Mouse (Mus musculus) kidney, postnatal 25 days (tissue): ENCODE measurements around the gene Olfml2a.
"Not testable (repeated sequence)": the region's sequence is repeated elsewhere in the genome, so short reads cannot be mapped to it uniquely, and the experiment has no call there.

Experiments
- DNase-seq, 2 experiments: peaks; one replicate each; pipeline ENCODE4 v3.0.0; 2021; ENCODE audit warnings: mixed read lengths in 2 of 2

The Olfml2a gene

DNA sequence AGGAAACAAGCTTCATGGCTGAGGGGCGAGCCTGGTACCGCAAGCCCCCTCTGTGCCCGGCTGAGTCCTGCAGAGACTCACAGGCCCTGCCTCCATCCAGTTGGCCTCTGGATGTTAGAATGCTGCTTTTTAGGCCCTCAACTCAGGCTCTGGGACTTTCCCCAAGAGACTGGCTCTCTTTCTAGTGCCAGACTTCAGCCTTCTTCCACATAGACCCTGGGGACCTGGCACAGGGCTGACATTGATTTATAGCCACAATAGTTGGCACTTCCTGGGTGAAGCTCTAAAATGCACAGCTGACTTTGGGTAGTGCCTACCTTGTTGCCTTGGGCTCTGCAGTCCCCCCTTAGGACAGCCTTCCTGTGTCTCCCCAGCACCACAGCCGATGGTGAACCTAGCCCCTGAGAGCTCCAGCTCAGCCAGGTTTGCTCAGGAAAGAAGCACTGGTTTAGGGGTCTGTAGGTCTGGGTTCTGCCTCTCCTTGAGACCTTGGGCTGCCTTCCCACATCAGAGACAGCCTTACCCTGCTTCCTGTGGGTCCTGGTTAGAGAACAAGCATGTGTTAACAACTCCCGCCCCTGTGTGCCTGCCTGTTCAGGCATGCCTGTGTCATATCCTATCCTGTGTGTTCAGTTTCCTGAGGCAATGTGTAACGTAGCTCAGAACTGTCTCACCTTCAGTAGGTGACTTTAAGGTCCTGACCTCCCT lies 56.2 kb downstream of the Olfml2a start:
- no peak for DNase-seq

DNA sequence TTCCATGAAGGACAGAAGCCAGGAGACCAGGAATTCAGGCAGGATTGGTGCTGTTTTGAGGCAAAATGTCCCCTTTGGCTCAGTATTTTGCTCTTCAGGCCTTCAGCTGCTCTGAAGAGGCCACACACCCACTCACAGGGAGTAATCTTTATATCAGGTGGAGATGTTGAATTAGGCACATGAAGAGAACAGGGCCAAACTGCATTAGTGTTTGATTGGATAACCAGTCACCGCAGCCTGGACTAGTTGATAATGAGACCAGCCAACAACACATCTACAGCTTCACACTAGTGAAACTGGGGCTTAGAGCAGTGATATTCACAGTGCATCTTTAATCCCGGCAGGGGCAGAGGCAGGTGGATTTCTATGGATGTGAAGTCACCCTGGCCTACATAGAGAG lies 57.2 kb downstream of the Olfml2a start:
- DNase-seq, result no peak

DNA sequence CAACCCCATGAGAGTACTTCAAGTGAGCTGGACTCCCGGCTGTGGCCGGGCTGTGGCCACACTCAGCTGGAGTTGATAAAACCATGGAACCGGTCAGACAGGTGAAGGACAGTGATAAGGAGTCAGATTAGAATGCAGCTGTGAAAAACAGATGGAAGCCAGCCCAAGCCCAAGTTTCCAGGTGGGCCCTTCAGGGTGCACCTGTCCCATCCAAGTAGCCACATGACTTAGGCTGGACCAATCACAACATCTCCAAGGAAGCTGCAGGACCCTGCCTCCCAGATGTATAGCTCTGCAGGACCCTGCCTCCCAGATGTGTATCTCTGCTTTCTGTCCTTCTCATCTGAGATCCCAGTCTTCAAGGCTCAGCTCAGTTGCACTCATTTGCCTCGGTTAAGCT lies 60.2 kb downstream of the Olfml2a start:
- no peak for DNase-seq

DNA sequence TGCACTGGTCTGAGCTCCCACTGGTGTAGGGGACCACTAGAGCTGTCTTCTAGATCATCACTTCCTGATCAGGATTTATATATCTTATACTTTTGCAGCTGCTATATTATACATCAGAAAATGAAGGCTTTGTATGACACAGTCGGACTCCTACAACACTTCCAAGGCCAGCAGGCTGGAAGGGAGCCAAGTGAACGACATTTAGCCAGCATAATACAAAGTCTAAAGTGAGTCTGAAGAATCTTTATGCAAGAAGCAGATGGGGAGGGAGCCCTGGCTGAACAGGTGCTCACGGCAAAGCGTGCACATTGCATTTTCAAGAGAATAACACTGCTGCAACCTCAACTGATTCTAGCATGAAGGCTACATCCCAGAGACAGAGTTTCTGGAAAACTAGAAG lies 60.7 kb downstream of the Olfml2a start:
- DNase-seq, result peak; percentile 64 to 71

DNA sequence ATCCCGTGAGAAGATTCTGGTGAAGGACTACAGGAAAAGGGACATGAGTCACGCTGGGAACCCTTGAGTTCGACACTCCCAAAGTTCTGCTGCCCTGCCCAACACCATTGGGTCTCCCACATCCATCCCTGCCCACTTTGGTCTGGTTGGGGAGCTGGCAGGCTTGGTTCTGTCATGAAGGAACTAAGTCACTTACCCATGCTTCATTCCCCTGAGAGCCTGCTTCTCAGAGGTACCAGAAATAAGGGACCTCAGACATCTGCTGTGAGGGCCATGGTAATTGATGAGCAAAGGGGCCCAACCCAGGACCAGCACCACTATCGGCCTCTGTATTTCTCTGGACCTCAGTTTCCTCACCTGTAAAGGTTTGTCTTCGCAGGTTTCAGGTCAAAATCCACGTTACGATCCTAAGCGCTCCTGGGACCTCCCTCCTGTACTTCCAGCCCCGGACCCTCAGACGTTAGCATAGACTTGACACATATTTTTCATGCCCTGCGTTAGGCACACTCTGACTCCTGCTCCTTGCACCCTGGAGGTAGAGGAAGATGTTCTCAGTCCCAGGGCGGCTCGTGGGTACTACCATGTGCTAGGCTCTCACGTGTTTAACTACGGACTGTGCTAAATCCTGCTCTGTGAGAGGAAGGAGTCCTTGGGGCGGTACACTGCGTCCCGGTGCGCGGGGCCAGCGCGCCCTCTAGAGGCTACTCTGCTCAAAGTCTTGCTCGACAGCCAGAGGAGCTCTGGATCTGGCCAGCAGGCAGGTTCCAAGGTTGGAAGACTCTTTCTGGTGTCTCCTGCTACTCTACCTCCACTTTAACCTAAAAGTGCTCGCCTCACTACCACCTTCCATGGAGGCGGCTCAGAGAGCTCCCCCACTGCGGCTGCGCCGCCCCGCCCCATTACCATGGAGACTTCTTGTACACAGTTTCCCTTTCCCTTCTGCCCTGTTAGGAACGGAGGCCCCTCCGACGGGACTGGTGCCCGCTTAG lies 65.9 kb downstream of the Olfml2a start, which contains the start of gene Wdr38:
Wdr38 (plus strand) TSS at position 91 of the 989 bp plus-strand sequence.
- peak; percentile 88 to 92 for DNase-seq

DNA sequence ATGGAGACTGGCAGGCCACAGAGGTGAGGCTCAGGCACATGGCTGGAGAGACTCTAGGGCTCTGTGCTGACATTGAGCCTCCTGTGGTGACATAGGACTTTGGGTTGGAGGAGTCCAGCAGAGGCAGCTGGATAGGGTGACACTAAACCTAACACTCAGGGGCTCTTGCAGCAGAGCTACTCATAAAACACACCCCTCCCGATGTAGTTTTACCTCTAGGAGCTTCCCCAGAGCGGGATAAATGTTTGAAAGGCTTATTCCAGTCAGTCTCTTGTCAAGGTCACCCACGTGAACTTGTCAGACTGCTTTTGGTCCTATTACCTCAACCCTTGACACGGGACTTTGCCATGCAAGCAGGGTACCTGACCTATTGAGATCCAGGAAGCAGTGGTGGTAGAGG lies 67.6 kb downstream of the Olfml2a start:
- no peak for DNase-seq

DNA sequence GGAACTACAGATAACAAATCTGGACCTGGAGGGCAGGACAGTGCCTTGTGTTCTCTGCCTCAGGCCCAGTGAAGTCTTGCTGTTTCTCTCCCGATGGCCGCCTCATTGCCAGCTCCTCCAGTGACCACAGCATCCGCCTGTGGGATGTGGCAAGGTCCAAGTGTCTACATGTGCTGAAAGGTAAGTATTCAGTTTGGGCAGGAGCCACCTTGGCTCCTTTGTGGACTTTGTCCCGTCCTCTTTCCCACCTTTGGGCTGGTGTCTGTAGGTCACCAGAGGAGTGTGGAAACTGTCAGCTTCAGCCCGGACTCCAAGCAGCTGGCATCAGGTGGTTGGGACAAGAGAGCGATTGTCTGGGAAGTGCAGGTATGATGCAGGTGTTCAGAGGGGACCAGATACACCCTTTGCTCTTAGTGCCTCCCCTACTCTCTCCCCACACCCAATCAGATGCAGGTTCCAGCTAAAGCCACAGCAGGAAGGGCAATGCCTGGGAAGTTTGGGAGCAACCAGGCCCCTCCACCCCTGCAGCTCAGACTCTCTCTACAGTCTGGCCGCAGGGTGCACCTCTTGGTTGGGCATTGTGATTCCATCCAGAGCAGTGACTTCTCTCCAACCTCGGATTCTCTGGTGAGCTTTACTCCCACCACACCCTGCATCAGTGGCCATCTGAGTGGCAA lies 68.3 kb downstream of the Olfml2a start:
- peak; percentile 23 to 69 for DNase-seq

DNA sequence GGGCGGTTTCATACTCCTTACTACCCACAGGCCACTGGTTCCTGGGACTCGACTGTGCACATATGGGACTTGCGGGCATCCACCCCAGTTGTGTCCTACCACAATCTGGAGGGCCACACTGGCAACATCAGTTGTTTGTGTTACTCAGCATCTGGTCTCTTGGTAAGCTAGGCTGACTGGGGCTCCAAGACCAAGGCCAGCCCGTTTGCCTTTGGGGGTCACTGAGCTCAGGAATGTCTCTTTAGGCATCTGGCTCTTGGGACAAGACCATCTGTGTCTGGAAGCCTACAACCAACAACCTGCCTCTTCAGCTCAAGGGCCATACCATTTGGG lies 68.8 kb downstream of the Olfml2a start:
- DNase-seq, result no peak

DNA sequence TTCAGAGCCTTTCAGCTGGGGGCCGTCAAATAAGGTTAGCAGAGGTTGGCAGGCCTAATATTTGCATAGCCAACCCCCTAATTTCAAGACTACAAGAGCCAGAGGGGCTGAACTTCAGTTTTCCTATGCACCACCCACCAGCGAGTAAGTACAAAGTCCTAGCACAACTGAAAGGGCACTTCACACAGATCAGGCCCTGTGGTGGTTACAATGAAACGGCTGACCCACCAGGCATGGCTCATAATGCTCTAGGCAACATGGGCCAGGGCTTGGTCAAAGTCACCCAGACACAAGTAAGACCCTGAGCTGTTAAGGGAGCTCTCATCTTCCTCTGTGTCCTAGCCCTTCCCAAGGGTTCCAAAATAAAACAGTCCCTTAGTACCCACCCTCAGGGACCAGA lies 70.1 kb downstream of the Olfml2a start:
- DNase-seq, result peak; percentile 28 to 72

DNA sequence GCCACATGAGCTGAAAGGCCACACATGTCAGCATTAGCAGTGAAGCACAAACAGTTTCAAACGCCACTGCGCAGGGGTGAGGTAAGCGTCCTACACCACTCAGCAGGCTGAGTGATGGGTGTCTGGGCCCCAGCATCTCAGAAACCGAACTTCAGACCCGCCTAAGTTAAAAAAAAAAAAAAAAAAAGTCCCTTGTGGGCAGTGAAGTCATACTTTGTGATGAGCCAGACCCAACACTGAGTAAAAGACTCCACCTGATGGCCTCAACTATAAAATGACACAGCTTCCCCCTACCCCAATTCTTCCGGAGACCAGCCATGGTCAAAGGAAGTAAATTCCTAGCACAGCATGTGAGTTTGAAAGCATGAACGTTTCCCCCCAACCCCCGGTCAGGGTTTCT lies 71.3 kb downstream of the Olfml2a start:
- no peak for DNase-seq

DNA sequence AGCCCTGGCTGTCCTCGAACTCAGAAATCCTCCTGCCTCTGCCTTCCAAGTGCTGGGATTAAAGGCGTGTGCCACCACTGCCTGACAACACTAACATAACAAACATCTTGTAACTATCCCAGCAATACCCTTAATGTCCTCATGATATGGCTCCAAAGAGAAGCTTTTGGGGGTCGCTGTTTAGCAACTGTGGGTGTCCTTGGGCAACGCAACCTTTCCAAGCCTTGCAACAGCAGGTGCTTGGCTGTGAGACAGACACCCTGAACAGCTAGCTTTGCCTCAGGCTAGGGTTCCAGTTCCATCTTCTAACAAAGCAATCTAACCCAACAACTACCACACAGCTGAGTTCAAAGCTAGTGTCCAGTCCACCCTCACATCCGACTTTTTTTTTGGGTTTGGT lies 71.7 kb downstream of the Olfml2a start:
- no peak for DNase-seq

DNA sequence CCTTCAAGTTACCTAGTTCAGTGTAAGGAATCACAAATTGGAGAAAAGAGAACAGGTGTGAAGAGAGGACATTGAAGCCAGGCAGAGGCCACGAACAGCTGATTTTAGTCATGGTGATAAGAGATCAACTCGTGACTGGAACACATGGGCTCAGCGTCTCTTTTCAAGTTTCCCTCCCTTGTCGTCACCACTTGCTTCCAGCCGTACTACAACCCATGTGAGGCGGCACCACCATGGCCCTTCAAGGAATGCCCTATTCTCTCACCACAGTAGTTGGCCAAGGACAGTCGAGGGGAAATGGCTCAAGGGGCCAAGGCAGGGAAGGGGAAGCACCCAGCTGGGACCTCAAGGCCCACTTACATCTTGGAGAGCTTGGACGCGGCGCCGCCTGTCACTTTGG lies 72.6 kb downstream of the Olfml2a start:
- peak in 1 of 2 experiments; percentile 60 for DNase-seq

DNA sequence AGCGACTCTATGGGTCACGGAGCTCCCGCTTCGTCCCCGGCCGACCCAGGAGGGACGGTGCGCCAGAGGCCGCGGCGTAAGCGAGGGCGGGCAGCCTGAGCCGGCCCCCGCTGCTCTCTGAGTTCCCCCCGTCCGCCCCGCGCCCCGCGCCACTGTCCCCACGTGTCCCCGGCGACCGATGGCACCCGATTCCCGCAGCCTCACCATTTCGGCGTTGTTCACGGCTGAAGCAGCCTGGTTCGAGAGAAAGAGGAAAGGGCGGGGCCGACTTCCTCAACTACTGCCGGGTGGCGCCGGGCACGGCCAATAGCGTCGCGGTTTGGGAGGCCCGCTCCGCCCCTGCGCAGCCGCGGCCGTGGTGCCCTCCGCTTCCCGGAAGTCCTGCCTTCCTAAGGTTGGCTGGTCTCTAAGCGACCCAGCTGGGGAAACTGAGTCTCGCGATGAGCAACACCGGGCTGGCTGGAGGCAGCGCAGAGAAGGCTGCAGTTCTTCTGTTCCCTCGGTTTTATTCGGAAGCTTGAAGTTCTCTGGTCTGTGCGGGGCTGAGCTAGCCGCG lies 73.2 kb downstream of the Olfml2a start, which contains the start of gene Arpc5l:
Arpc5l (plus strand) TSS at position 469 of the 556 bp plus-strand sequence.
- peak; percentile 96 to 97 for DNase-seq

DNA sequence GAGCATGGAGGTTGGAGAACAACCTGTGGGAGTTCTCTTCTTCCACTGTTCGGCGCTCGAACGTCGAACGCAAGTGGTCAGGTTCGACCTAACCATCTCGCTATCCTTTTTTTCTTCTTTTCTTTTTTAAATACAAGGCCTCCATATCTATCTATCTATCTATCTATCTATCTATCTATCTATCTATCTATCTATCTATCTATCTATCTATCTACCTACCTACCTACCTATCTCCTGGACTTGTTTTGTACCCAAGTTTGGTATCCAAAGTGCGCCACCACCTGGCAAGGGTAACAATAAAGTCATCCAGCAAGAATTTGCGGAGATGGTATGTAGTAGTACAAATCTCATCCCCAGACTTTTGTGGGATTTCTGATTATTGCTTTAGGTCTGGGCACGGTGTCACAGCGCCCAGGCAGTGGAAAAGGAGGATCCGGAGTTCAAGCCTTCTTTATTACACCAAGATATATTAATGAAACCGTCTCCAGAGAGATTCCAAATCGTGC lies 73.8 kb downstream of the Olfml2a start, which contains the start of gene Rpl35:
Rpl35 (minus strand) TSS at position 51 of the 506 bp plus-strand sequence.
- peak; percentile 64 to 78 for DNase-seq

DNA sequence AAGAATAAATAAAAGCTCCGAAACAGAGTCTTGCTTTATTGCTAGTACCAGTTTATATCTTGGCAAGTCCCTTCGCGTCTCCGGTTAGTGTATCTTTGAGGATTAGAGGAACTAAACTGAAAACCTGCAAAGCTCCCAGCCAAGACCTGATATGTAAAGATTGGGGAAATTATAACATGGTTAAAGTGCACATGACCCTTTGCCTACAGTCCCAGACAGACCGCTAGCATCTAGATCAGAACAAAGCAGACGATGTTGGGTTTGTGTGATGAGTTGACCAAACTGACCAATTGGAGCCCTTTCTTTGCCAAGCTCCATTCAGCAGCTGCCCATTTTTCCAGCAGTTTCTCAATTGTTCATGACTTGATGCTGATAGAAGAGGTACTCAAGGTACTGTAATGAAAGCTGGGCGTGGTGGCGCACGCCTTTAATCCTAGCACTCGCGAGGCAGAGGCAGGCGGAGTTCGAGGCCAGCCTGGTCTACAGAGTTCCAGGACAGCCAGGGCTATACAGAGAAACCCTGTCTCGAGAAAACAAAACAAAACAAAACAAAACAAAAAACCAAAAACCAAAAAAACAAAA lies 74.5 kb downstream of the Olfml2a start:
- no peak for DNase-seq

DNA sequence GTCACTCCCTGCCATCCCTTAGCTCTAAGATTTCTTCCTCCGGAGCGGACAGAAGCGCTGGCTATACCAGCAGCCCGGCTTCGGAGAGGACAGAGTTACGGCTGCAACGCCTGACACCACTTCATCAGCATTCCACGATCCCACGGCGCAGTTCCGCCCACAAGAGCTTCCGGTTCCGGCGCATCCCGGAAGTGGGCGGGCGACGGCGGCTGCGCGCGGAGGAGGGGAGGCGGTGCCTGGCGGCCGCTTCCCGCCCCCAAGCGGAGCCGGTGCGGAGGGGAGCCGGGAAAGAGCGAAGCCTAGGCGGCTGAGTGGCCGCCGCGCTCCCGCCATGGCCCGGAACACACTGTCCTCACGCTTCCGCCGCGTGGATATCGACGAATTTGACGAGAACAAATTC lies 76.1 kb downstream of the Olfml2a start:
- DNase-seq, result peak; percentile 93 to 95

DNA sequence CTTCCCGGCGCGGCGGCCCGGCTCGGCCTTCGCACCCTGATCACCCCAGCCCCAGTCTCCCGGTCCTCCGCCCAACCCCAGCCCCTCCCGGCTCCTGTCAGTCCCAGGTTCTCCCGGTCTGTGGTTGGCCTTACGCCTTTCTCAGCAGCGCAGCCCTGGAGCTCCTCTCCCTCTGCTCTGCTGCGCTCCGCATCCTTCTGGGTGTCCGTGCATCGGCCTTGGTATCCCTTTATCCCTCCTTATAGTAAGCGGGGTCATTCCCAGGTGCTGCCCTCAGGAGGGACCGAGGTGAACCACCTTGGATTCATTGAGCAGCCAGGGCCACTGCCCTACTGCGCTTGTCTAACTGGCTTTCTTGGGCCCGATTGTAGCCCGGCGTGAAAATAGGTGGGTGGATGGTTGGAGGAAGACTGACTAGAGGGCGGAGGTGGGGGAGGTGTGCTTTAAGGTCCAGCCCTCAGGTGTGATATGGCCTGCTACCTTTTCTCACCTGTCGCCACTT lies 76.6 kb downstream of the Olfml2a start:
- peak in 1 of 2 experiments; percentile 53 for DNase-seq

DNA sequence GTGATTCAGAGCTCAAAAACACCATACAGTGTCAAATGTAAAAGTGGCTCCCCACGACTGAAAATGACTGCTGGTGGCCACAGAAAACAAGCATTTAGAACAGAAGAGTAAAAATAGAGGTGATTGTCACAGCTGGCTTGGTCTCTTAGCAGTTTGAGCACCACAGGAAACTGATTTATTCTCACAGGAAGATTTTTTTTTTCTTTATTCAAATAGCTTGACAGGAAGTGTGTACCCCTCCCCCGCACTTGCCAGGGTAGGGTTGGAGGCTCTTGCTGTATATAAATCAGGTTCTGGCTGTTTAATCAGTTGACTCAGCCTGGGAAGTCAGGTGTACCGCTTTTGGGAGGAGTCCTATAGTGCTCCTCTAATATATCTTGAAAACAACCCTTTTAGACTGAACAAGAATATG lies 77.2 kb downstream of the Olfml2a start:
- peak; percentile 41 to 63 for DNase-seq

DNA sequence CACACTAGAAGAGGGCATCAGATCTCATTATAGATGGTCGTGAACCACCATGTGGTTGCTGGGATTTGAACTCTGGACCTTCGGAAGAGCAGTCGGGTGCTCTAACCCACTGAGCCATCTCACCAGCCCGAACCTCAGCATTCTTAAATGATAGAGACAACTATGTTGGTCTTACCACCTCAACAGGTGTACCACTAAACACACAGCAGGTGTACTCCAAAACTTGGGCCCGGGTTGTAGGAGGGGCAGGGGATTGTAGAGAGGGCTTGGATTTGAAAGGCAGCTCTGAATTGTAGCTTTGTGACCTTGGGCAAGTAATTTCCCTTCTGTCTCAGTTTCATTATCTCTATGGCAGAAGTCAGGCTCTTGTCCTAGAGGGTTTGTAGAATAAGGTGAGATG lies 78.4 kb downstream of the Olfml2a start:
- DNase-seq, result not testable (repeated sequence)

DNA sequence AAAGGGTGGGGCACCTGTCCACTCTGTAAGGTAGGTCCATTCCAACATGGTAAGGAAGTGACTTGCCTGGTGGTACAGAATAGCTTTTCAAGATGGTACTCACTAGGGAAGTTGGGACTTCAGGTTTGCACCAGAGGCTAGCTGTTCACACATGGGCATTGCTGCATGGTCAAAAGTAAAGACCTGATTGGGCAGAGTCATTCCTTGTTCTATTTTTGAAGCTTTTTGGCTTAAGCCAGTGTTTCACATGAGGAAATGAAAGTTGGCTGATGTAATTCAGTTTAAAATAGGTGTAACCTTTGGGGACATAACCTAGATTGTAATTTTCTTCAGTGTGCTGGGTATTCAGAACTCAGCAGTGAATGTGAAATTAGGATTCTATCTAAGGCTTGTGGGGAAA lies 79.5 kb downstream of the Olfml2a start:
- no peak for DNase-seq

DNA sequence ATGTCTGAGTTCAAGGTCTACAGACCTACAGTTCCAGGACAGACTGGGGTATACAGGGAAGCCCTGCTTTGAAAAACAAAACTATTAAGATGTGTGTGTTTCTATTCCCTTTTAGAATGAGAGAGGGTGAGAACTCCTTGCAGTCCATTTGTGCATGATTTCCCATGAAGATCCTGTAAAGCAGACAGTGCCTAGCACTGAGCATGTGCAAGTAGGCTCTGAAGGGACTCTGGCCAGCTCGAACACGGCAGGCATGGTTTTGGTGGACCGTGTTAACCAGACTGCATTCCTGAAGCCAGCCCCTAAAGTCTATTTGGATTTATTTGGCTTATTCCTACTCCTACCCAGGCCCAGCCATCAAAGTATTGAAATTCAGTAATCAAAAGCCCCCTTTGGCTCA lies 80.2 kb downstream of the Olfml2a start:
- no peak for DNase-seq

DNA sequence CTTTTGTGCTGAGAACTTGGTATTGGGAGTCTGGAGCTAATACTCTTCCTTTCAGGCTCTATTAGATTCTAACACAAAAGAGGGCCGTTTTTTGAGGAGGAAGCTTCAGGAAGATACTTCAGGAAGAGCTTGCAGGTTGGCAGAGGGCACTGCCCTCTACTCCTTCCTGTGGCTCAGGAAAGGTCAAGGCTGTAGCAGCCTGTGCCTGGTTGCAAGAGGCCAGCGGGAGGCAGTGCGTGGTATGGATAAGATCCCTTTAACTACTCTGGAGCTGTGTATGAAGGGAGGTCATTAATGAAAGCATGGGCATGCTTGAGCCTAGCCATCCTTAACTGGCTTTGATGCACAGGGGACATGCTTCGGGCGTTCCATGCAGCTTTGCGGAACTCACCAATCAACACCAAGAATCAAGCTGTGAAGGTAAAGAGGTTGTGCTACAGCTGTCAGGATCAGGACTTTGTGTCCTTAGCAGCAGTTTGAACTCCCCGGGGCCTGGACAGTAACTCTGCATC lies 81.0 kb downstream of the Olfml2a start:
- no peak for DNase-seq
